Mouse (Mus musculus): ENCODE data around the gene Ass1. TPM values are rescaled to one million over a fixed set of nuclear protein-coding genes. Genes with fewer than 3 reads are reported as not detected.

Gene Ass1
- total and polyA plus RNA-seq, 3 experiments: not detected

- no peaks in the 10 kb centered on the region for H3K9me3 ChIP-seq (replicated peaks)
- peaks cover 16% of the 10 kb centered on the region; the same call in 1 of the 2 replicates for H3K27me3 ChIP-seq (ENCODE audit: insufficient read depth, low read length)
- ATAC-seq (ENCODE audit: extremely low read depth, insufficient number of reproducible peaks, low FRiP score, poor library complexity, severe bottlenecking): no peak
- H3K4me1 ChIP-seq (ENCODE audit: insufficient read depth, low read depth, low read length): no peaks in the 10 kb centered on the region; the same call in 1 of the 2 replicates
- no peak for TF ChIP-seq GATA2 (IDR thresholded peaks at IDR 0.05; ENCODE audit: borderline replicate concordance, low read depth, low read length)
- no peak for TF ChIP-seq GATA1 (IDR thresholded peaks at IDR 0.05; ENCODE audit: borderline replicate concordance, low read length)
- TF ChIP-seq POLR2AphosphoS5 (IDR thresholded peaks at IDR 0.05; ENCODE audit: insufficient replicate concordance, low read depth, low read length): no peak
- no peak for DNase-seq (ENCODE audit: low spot score)
- H3K36me3 ChIP-seq (replicated peaks): no peaks in the 10 kb centered on the region
- no peak overlapping the region for H3K4me3 ChIP-seq (ENCODE audit: low read depth, low read length)
These were observed 9.1 kb upstream of the Ass1 start for GRCm38 (mm10) chr2:31460920-31461319.

DNA sequence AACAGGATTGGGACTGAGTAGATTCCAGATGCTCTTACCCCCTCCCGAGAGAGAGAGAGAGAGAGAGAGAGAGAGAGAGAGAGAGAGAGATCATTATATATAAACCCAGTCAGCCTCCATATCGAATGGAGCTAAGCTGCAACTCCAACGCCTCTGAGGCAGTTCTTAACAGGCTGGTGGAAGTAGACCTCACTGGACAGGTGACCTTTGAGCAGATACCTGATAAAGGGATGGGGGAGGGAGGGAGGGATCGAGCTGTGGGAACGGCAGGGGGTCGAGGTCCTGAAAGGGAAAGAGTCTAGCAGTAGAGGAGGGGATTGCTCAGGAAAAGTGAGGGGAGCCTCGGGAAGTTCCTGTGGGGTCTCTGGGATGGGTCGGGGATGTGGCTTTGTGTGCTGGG lies 8.0 kb upstream of the Ass1 start:
- no peaks in the 10 kb centered on the region for H3K9me3 ChIP-seq (replicated peaks)
- DNase-seq (ENCODE audit: low spot score) (no peak), ATAC-seq (ENCODE audit: extremely low read depth, insufficient number of reproducible peaks, low FRiP score, poor library complexity, severe bottlenecking) (no peak)
- H3K27me3 ChIP-seq (ENCODE audit: insufficient read depth, low read length): peaks cover 16% of the 10 kb centered on the region; the same call in 1 of the 2 replicates
- no peaks in the 10 kb centered on the region for H3K36me3 ChIP-seq (replicated peaks)
- TF ChIP-seq GATA1 (IDR thresholded peaks at IDR 0.05; ENCODE audit: borderline replicate concordance, low read length) (no peak), POLR2AphosphoS5 (IDR thresholded peaks at IDR 0.05; ENCODE audit: insufficient replicate concordance, low read depth, low read length) (no peak), GATA2 (IDR thresholded peaks at IDR 0.05; ENCODE audit: borderline replicate concordance, low read depth, low read length) (no peak), TAL1 (conservative IDR thresholded peaks at IDR 0.05; ENCODE audit: low read depth, low read length) (no peak), CTCF (IDR thresholded peaks at IDR 0.05; ENCODE audit: low read depth, low read length) (no peak)
- no peaks in the 10 kb centered on the region; the same call in 1 of the 2 replicates for H3K4me1 ChIP-seq (ENCODE audit: insufficient read depth, low read depth, low read length)
- H3K4me3 ChIP-seq (ENCODE audit: low read depth, low read length): no peak overlapping the region

- H3K4me3 ChIP-seq (ENCODE audit: low read depth, low read length): no peak overlapping the region
- no peaks in the 10 kb centered on the region for H3K9me3 ChIP-seq (replicated peaks)
- ATAC-seq (ENCODE audit: extremely low read depth, insufficient number of reproducible peaks, low FRiP score, poor library complexity, severe bottlenecking): no peak
These were observed 6.8 kb upstream of the Ass1 start for GRCm38 (mm10) chr2:31463253-31463652.

GRCm38 (mm10) chr2:31463696-31464528 lies 6.1 kb upstream of the Ass1 start:
- no peak overlapping the region for H3K4me3 ChIP-seq (ENCODE audit: low read depth, low read length)
- peaks cover 22% of the 10 kb centered on the region for H3K27me3 ChIP-seq (ENCODE audit: insufficient read depth, low read length)
- H3K4me1 ChIP-seq (ENCODE audit: insufficient read depth, low read depth, low read length): no peaks in the 10 kb centered on the region; the same call in 1 of the 2 replicates
- ATAC-seq (ENCODE audit: extremely low read depth, insufficient number of reproducible peaks, low FRiP score, poor library complexity, severe bottlenecking): no peak
- no peaks in the 10 kb centered on the region for H3K36me3 ChIP-seq (replicated peaks)
- H3K9me3 ChIP-seq (replicated peaks): no peaks in the 10 kb centered on the region
- no peak for TF ChIP-seq GATA2 (IDR thresholded peaks at IDR 0.05; ENCODE audit: borderline replicate concordance, low read depth, low read length)
- TF ChIP-seq POLR2AphosphoS5 (IDR thresholded peaks at IDR 0.05; ENCODE audit: insufficient replicate concordance, low read depth, low read length): no peak
- no peak for TF ChIP-seq CTCF (IDR thresholded peaks at IDR 0.05; ENCODE audit: low read depth, low read length)
- TF ChIP-seq TAL1 (conservative IDR thresholded peaks at IDR 0.05; ENCODE audit: low read depth, low read length): no peak
- no peak for TF ChIP-seq GATA1 (IDR thresholded peaks at IDR 0.05; ENCODE audit: borderline replicate concordance, low read length)
- DNase-seq (ENCODE audit: low spot score): no peak

More at GRCm38 (mm10) chr2:31463253-31463652, 6.8 kb upstream of the Ass1 start:
- TF ChIP-seq CTCF (IDR thresholded peaks at IDR 0.05; ENCODE audit: low read depth, low read length) (no peak), GATA1 (IDR thresholded peaks at IDR 0.05; ENCODE audit: borderline replicate concordance, low read length) (no peak), POLR2AphosphoS5 (IDR thresholded peaks at IDR 0.05; ENCODE audit: insufficient replicate concordance, low read depth, low read length) (no peak), TAL1 (conservative IDR thresholded peaks at IDR 0.05; ENCODE audit: low read depth, low read length) (no peak), GATA2 (IDR thresholded peaks at IDR 0.05; ENCODE audit: borderline replicate concordance, low read depth, low read length) (no peak)
- Histone ChIP-seq H3K4me1 (ENCODE audit: insufficient read depth, low read depth, low read length) (no peaks in the 10 kb centered on the region; the same call in 1 of the 2 replicates), H3K36me3 (replicated peaks) (no peaks in the 10 kb centered on the region), H3K27me3 (ENCODE audit: insufficient read depth, low read length) (peaks cover 16% of the 10 kb centered on the region; the same call in 1 of the 2 replicates)
- no peak for DNase-seq (ENCODE audit: low spot score)

GRCm38 (mm10) chr2:31464529-31464910 lies 5.5 kb upstream of the Ass1 start:
- Histone ChIP-seq H3K4me1 (ENCODE audit: insufficient read depth, low read depth, low read length) (no peaks in the 10 kb centered on the region; the same call in 1 of the 2 replicates), H3K4me3 (ENCODE audit: low read depth, low read length) (no peak overlapping the region), H3K36me3 (replicated peaks) (no peaks in the 10 kb centered on the region), H3K9me3 (replicated peaks) (no peaks in the 10 kb centered on the region), H3K27me3 (ENCODE audit: insufficient read depth, low read length) (peaks cover 26% of the 10 kb centered on the region)
- ATAC-seq (ENCODE audit: extremely low read depth, insufficient number of reproducible peaks, low FRiP score, poor library complexity, severe bottlenecking): no peak
- TF ChIP-seq GATA2 (IDR thresholded peaks at IDR 0.05; ENCODE audit: borderline replicate concordance, low read depth, low read length): no peak
- TF ChIP-seq TAL1 (conservative IDR thresholded peaks at IDR 0.05; ENCODE audit: low read depth, low read length): no peak
- no peak for TF ChIP-seq POLR2AphosphoS5 (IDR thresholded peaks at IDR 0.05; ENCODE audit: insufficient replicate concordance, low read depth, low read length)
- TF ChIP-seq CTCF (IDR thresholded peaks at IDR 0.05; ENCODE audit: low read depth, low read length): no peak
- no peak for TF ChIP-seq GATA1 (IDR thresholded peaks at IDR 0.05; ENCODE audit: borderline replicate concordance, low read length)
- no peak for DNase-seq (ENCODE audit: low spot score)

DNA sequence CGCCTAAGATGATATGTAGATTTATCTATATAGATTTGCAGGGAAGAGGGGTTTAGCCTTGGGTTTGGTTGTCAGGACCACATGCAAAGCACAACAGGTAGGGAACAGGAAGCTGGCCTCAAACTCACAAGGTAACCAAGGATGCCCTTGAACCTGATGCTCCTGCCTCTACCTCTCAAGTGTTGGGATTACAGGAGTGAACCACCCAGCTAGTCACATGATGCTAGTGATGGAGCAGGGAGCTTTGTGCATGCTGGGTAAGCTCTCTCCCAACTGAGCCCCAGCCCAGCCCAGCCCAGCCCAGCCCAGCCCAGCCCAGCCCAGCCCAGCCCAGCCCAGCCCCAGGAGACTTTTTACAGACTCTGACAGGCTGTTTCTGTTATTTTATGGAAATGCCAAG lies 2.5 kb upstream of the Ass1 start:
- peaks cover 37% of the 10 kb centered on the region for H3K27me3 ChIP-seq (ENCODE audit: insufficient read depth, low read length)
- no peak for ATAC-seq (ENCODE audit: extremely low read depth, insufficient number of reproducible peaks, low FRiP score, poor library complexity, severe bottlenecking)

More for the DNA sequence above, 2.5 kb upstream of the Ass1 start:
- Histone ChIP-seq H3K4me1 (ENCODE audit: insufficient read depth, low read depth, low read length) (no peaks in the 10 kb centered on the region), H3K4me3 (ENCODE audit: low read depth, low read length) (no peak overlapping the region), H3K36me3 (replicated peaks) (no peaks in the 10 kb centered on the region), H3K9me3 (replicated peaks) (no peaks in the 10 kb centered on the region)
- DNase-seq (ENCODE audit: low spot score): no peak
- no peak for TF ChIP-seq TAL1 (conservative IDR thresholded peaks at IDR 0.05; ENCODE audit: low read depth, low read length)
- TF ChIP-seq GATA2 (IDR thresholded peaks at IDR 0.05; ENCODE audit: borderline replicate concordance, low read depth, low read length): no peak
